Mouse (Mus musculus): ENCODE measurements around the gene Epha1.

Gene Epha1

DNA sequence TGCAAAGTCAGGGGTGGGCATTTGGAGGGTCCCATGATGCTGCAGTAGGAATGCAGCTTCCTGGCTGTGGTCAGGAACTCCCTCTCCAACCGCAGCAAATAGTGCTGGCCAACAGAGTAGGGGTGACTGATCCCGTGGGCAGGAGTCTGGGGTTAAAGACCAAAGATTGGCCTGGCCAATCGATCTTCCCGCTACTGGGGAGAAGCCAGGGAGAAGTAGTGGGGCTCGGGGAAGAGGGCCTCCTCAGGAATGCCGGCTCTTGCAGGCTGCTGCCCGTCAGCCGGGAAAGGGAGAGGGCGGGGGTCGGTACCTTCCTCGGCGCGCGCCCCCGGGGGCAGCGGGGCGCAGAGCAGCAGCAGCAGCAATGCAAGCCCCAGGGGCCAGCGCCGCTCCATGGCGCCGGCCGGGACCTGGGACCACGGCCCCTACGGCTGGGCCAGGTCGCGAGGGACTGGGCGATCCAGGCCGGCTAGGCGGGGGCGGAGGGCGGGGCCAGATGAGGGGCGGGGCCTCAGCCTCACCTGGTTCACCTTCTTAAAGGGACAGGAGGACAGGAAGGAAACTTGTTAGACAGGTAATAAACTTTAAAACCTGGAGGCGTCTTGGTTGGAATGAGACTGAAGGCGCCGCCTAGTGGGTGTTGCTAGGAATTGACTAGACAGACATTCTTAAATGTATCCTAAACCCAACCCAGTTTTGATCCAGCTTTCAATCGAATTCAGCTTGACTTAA, at the start of gene Epha1:
TSS of gene Epha1 (minus strand) at position 453 of the 732 bp plus-strand sequence.
- peak; percentile 74 to 80 for DNase-seq

DNA sequence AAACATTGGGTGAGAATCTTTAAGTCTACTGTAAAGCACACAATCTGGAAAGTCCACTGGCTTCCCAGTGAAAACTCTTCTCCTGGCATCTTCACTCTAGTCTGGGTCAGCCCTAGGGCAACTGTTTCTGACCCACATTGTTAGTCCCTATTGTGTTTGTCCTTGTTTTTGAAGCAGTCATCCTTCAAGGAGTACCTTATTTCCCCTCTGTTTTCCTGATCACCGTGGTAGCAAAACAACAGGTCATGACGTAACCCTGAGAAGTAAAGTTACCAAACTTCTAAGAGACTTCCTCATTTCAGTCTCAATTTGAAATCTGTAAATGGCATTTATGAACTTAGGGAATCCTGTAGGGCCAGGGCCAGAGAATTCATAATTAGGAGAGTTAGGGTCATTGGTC, 48.4 kb upstream of the Epha1 start:
- no peak for DNase-seq

DNA sequence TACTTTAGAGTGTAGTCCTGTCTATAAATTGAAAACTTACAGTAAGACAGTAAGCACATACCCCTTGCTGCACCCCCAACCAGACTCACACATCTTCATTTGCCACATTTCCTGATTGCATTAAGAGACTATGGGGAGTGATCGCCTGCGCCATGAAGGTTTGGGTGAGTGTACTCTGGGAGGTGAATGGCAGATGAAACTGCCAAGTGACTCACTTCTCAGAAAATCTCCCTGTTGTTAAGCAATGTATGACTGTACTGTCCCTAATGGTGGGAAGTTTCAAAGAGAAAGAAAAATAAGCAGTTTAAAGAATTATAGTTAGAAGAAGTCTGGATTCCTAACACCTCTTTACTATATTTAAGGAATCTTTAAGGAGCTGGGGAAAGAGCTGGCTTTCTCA, 46.4 kb upstream of the Epha1 start:
- DNase-seq: no peak

DNA sequence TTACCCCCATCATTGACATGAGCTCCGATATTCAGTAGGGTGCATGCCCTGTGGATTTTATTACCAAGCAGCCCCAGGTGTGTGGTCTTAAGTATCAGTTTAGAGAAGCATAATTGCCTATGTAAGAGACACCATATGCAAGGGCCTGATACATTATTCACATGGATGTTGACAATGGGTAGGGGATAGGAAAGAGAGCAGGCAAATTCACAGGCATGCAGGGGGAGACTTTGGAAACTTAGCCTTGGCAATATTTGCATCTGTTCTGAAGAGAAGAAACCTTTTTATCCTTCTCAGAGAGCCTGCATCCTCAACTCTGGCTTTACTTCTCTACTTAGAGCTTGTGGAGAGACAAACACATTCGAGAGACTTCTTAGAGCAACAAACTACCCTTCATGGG, 32.1 kb upstream of the Epha1 start, which contains the start of gene Tas2r135:
TSS of gene Tas2r135 (plus strand) at position 301 of the 400 bp plus-strand sequence.
- DNase-seq: no peak

DNA sequence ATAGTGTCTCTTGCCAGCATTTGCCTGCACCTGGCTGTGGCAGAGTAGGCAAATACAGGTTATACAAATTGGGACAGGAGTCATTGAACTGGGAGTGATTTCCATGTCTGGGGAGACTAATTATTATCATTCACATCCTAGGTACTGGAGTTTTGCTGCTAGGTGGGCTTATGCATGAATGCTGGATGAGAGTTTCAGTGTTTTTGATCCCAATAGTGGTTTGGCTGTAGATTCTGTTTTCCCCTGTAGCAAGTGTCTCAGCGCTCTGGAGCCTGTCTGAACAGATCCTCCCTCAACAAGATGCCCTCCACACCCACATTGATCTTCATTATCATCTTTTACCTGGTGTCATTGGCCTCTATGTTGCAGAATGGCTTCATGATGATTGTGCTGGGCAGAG, 26.9 kb upstream of the Epha1 start, which contains the start of gene Tas2r143:
TSS of gene Tas2r143 (plus strand) at position 301 of the 400 bp plus-strand sequence.
- DNase-seq: no peak

DNA sequence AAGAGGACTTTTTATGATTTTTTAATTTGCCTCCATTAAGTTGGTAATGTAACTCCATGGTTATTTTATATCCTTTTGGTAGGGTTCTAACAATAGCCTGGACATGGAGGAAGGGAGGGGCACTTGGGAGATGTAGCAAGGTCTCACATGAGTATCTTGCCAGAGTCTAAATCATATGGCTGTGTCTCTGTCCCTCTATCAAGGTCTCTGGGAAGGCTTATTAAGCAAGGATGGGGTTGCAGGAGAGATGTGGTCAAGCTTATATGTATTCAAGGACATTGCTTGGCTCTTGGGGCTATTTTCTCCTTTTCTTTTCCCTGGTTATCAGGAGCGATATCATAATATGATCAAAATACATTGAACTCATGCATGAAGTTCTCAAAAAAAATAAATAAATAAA, 25.9 kb upstream of the Epha1 start:
- no peak for DNase-seq

DNA sequence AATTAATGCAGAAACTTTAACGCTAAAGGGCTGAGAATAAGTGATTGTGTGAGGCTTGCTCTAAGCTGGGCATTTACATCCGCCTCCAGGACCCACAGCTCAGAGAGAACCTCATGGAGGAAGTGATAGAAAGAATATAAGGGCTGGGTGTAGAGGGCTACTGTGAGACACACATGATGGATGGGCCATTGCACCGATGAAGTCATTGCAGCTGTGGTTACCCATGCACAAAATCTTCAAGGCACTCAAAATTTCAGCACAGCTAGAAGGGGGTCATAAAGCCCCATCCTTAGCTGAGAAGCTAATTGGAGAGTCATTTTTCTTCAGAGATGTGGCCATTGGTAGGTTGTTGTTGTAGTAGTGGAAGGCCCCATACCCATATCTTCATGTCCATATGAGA, 25.2 kb upstream of the Epha1 start:
- no peak for DNase-seq

DNA sequence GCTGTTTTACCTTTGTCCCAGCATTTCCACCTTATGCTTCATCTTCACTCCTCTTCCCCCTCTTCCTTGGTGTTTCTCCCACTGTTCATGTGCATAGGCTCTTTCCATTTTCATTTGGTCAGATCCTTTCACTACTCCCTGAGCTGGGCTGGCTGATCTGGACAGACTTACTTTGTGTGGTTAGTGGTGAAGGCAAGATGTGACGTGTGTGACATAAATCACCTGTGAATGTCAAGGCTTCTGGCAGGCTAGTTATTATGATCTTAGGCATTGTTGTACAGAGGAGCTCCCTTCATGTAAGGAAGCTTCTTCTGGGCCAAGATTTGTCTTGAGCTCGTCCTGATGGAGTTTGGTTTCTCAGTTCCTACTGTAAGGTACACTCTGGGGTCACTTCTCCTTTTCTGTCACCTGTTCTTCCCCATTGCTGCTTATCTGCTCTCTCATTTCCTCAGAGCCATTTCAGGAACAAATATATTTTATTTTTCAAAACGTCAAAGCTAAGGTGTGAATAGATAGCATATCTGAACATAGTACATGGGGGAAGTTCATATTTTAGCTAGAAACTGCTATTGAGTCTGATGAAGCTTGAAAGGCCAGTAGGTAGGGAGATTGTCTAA, 24.1 kb upstream of the Epha1 start:
- no peak for DNase-seq

DNA sequence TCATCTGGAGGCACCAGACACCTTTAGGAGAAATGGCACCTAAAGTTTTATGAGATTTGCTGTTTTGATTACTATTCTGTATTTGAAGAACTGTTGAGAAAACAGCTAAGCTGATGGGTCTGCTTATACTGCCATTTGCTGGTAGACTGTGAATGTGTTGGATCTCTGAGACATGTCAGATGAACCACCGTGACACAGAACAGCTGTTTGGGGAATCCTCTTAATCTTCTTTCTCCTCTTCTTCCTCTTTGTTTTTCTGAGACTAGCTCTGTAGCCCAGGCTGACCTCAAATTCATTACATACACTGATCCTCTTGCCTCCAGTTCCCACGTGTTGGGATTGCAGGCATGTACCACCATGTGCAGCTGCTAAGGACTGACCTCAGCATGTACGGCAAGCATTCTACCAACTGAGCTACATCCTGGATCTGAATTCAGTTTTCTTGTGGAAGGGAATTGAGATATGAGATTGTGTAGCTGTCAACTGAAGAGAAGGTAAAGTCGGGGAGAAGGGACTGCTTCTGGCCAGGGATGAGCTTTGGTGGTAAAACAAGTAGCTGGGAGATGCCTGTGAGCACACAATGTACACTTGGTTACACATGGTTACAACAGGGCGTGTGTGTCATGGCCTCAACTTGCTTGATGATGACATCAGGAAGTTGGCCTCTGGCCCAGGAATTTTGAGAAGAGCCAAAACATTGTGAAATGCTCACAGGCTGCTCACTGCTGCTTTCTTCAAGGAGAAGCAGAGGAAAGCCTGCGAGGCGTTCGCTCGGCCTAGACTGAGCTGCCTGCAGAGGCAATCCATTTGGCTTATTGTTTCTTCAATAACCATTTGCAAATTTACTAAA, 23.1 kb upstream of the Epha1 start:
- peak; percentile 57 to 62 for DNase-seq

DNA sequence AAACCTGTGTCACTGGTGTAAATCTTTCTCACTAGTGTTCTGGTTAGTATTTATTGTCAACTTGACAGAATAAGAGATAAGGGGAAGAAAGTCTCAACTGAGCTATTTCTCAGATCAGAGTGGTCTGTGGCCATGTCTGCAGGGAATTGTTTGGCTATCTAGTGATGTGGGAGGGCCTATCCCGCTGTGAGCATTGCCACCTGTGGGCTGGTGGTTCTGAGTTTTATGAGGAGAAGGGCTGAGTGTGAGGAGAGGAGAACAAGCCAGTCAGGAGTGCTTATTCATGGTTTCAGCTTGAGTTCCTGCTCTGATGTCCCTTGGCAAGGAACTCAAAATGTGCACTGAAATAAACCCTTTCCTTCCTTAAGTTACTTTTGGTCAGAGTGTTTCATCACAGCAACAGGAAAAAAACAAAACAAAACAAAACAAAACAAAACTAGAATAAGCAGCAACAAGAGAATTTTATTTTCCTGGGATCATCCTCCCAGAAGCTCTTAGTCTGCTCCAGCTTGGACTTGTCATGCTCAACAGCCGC, 18.8 kb upstream of the Epha1 start:
- DNase-seq: no peak

DNA sequence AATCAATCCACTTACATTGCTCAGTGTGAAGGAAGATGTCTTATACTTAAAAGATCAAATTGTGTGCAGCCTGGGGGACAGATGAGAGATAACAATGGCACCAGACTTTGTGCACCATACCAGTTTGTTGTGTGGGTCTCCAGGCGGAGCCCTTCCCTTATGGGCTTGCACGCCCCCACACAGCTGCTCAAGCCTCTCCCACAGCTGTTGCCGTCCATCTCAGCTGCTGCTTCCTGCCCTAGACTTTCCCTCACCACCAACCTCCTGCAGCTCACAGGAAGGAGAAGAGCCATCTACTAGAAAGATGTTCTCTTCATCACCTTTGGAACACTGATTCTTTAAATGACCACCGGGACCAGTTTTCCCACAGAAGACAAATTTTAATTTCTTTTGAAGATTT, 12.6 kb upstream of the Epha1 start:
- DNase-seq: no peak

DNA sequence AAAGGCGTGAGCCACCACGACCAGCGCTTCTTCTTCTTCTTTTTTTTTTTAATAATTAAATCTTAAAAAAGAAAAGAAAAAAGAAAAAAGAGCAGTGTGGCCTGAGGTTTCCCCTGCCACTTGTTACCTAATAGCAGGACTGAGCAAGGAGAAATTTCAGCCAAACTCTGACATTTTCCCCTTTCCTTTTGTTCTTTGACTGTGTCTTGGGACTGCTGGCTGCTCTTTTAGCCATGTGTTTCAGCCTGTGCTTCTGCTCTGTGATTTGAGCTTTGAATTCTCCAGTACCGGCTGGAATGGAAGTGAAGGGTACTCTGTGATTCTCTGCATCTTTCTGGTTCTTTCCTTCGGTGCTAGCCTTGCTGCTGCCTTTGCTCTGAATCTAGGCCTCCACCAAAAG, 10.3 kb upstream of the Epha1 start:
- no peak for DNase-seq

DNA sequence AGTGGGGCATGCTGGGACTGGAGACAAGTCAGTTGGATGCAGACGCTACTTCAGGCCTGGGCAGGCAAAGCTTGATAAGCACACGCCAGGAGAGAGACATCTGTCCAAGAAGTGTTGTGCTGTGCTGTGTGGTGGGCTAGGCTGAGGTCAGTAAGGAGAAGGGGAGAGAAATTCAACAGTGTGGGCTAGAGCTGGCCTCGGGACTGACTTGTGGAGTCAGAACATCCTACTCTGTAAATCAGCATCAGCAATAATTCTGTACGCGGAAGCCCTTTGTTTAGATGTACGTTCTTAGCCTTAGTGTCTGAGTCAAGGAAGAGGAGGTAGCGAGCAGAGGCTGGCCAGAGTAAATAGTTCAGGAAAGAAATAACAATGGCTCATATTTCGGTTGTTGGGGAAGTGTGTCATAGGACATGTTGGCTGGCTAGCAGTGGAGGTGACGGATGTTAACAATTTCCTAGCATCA, 8.9 kb upstream of the Epha1 start:
- no peak for DNase-seq

DNA sequence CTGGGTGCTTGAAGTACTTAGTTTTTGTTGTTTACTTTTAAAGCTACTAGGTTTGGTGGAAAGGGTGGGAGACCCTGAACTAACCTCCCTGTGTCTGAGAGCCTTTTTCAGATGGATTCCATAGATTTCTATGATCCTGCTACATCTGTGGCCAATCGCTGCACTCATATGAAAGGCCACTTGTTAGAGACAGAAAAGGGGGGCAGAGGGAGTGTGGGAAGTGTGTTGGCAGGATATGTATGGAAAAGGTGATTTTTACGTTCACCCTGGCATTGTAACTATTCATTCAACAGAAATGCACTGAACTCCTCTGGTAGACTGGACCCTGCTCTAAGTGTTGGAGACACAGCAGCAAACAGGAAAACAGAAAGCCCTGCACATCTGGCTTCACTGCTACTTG, 8.2 kb upstream of the Epha1 start:
- DNase-seq: no peak

DNA sequence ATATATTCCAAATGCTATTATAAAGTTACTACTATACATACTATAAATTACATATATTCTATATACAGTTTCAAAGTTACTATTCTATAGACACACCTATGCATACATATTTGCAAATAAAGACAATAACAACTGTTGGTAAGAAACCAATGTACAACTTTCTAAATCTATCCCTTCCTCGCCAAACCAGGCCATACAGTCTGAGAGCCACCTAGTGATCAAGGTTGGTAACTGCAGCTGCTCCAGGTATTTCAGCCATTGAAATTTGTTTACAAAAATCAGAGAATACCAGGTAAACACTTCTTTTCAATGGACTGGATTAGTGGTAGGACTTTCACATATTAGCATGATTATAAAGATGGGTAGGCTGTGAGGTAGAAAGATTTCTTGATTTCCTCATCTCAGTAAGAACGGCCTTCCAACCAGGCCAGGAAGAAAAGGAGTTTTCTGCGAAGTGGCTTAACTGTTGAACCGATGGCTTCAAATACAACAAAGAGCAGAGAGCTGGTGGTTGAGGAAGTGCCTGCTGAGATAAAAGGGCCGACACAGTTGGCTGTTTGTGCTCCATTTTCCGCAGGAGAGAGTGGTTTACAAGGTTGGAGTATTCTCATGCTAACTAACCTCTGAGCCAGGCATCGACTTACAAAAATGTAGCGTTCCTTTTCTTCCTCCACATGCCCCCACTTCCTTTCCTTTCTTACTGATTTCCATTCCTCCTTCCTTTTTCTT, 7.5 kb upstream of the Epha1 start:
- peak; percentile 62 to 76 for DNase-seq

DNA sequence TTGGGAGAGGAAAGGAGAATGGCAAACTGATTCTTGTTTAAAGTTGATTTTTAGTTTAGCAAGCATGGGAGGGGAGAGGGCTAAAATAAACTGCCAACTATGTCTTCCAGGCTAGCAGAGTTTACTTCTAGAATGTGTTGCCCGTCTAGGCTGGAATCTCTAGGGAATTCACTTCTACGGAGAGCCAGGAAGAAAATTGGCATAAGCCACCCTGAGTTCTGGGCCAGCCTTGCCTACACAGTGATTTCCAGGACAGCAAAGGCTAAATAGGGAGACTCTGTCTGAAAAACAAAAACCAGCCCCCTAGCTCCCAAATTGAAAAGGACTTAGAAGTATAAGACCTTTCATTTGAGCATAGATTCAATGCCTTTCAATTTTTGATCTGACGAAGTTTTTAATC, 6.5 kb upstream of the Epha1 start:
- DNase-seq: no peak

DNA sequence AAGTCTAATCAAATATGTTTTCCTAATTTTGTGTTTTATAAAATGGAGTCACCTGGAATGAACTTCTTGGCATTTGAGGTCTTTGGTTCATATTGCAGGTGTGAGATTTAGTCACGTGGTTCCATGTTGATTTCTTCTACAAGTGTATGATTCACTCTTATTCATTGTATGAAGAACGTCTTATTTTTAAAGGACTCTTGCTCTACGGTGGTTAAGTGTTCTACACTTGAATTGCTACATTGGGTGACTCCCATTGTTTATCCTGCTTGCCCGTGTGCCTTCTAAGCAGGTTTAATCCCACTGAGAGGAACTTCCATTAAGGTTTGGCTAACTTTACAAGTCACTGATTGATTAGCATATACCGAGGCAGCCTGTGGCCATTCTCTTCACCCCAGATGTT, 4.2 kb upstream of the Epha1 start:
- DNase-seq: no peak

DNA sequence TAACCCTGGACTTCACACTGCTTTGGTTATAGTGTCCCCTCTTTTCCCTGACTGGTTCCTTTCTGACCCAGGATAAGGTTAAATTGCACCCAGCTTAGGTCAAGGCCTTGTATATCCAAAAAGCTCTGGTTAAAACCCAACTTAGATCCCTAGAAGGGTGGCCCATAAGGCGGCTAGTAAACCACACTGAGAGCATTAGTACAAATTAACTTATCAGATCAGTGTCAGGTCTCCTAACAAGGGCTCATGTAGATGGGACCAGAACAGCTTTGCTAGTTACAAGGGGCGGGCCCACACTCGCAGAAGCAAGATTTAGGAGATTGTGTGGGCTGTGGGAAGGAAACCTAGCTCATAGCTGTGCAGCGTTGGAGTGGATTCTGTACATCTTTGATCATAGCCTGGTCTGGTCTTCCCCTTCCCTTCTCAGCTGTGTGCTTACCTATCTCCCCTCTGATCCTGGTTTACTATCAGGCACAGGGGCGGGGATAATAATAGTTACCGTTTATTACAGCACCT, 3.5 kb upstream of the Epha1 start:
- DNase-seq: no peak

DNA sequence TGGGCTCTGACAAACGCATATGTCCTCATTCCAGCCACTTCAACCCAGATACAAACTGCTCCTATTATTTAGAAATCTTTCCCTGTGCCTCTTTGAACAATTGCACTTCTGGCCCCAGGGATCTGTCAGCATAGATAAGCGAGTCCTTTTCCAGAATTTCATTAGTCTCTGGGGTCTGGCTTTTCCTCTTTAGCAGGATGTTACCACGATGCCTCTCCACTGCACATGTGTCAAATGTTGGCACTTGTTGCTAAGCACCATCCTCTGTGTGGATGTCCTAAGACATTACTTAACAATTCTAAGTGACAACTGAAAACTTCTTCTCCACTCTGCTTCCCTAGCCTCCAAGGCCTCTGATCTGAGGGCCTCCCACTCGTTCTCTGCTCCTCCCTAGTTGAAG, 2.9 kb upstream of the Epha1 start:
- no peak for DNase-seq

DNA sequence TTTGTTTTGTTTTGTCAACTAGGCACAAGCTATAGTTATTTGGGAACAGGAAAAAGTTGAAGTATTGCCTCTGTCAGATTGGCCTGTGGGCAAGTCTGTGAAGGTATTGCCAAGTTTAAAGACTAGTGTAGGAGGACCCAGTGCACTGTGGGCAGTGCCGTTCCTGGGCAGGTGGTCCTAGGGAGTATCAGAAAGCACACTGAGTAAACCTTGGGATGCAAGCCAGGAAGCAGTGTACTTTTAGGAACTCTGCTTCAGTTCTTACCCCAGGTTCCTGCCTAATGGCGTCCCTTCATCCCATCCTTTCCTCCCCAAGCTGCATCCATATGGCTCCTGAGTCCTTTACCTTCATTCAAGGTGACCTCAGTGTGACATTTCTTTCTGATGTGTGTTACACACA, 2.1 kb upstream of the Epha1 start:
- no peak for DNase-seq

DNA sequence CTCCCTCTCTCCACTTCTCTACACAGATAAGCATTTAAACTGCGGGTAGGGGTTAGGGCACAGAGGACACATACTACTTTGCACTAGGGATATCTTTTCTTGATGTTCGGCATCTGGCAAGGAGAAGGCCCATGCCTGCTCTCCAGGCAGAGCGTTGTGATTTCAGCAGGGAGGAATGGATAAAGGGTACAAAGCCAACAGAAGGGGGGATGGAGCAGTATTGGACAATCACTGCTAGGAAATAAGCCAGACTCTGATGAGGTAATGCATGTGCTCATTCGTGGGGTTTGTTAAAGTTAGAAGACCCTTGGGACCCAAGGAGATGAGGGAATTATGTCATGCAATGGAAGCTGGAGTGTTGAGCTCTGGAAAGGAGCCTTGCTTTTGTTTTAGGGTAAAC, 1.6 kb upstream of the Epha1 start:
- no peak for DNase-seq

DNA sequence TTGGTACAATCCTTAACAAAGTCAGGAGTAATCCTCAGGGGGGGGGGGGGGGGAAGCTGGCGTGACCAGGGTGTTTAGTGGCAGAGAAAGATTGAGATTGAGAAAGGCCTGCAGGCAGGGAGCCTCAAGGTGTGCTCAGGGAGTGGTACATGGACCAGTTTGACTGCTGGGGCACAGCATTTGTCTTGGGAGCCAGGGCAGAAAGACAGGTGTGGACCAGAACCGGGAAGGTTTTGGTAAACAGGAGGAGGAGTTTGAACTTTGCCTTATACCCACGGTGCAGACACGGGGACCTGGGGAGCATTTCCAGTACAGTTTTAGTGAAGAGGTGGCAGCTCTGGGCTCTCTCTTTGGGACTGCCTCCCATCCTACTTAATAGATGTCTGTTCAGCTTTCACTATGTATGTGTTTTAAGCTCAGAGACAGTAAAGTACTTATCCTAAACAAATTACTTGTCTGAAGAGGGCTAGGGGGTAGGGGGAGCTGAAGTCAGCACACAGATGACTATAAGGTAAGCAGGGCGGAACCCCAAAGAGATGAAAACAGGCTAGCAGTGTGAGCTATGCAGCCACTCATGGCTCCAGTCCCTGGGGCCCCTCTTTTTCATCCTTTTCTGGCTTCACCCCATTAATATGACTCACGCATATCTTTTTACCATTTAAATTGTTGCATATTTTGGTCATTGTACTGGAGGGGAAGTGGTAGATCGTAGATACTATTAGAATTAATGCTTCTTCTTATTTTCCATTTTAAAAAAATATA, 782 bp upstream of the Epha1 start:
- no peak for DNase-seq
